Mouse (Mus musculus) forebrain, postnatal 0 days (tissue): ENCODE measurements around the gene Atxn1. TPM values are rescaled to one million over a fixed set of nuclear protein-coding genes. Genes with fewer than 3 reads are reported as not detected.
A peak's percentile ranks its signal among the peaks of the same experiment; 100 is the strongest.

Experiments
- ATAC-seq: fragments of 200-750 bp; cut with Nextera tagmentation; 2 replicates; pipeline ENCODE4 v1.8.0; 2017; ENCODE audit warnings: mild to moderate bottlenecking, moderate library complexity
- DNase-seq: peaks from one replicate; pipeline ENCODE4 v3.0.0-alpha.2; 2015
- H3K27ac ChIP-seq: fragments of 300-500 bp; sonication (generic); 2 replicates; pipeline ENCODE4 v1.5.1; 2014; ENCODE audit warnings: low read depth, mild to moderate bottlenecking, antibody characterized with exemption, low read length, moderate library complexity, mixed read lengths
- H3K27me3 ChIP-seq: fragments of 300-500 bp; sonication (generic); 2 replicates; pipeline ENCODE4 v1.6.1; 2014; ENCODE audit warnings: mild to moderate bottlenecking, low read length, mixed read lengths; ENCODE audit not compliant: insufficient read depth
- H3K36me3 ChIP-seq: fragments of 300-500 bp; sonication (generic); 2 replicates; pipeline ENCODE4 v1.6.1; 2014; ENCODE audit warnings: mild to moderate bottlenecking, moderate library complexity; ENCODE audit not compliant: insufficient read depth
- H3K4me1 ChIP-seq: fragments of 300-500 bp; sonication (generic); 2 replicates; pipeline ENCODE4 v1.6.1; 2014; ENCODE audit warnings: antibody characterized with exemption; ENCODE audit not compliant: insufficient read depth
- H3K4me2 ChIP-seq: fragments of 300-500 bp; sonication (generic); 2 replicates; pipeline ENCODE4 v1.6.1; 2014; ENCODE audit warnings: low read depth, mild to moderate bottlenecking, moderate library complexity
- H3K4me3 ChIP-seq: fragments of 300-500 bp; sonication (generic); 2 replicates; pipeline ENCODE4 v1.5.1; 2014; ENCODE audit warnings: low read depth, low read length, mixed read lengths
- H3K9ac ChIP-seq: fragments of 300-500 bp; sonication (generic); 2 replicates; pipeline ENCODE4 v1.6.1; 2014; ENCODE audit warnings: mild to moderate bottlenecking
- H3K9me3 ChIP-seq: fragments of 300-500 bp; sonication (generic); 2 replicates; pipeline ENCODE4 v1.6.1; 2016; ENCODE audit warnings: low read length
- CTCF ChIP-seq: sonication (generic); IDR thresholded peaks from 2 replicates; pipeline ENCODE4 v1.5.1; 2016; ENCODE audit warnings: antibody characterized with exemption, control low read depth, low read depth
- WGBS: fragments of 180-500 bp; shearing (Covaris S2); extraction: QIAGEN DNeasy Blood & Tissue Kit; methylation state at CpG from one replicate; pipeline ENCODE4 v1.1.7; 2014; 5-methylcytosine and 5-hydroxymethylcytosine counted together
- polyA plus RNA-seq: library from polyadenylated mRNA; unstranded; fragments of >200 nt; fragmentation: Nextera tagmentation; extraction: Ambion mirVana; gene quantifications from 2 replicates; pipeline ENCODE4 v1.2.1, GENCODE M21; 2015
- total RNA-seq: library from RNA; depleted of rRNA; stranded (reverse); fragments of >200 nt; gene quantifications from 2 replicates; pipeline ENCODE4 v1.2.3, GENCODE M21; 2014

The Atxn1 gene
- total and polyA plus RNA-seq, 2 experiments from 2014 or later = 13.0 to 32.3 TPM

DNA sequence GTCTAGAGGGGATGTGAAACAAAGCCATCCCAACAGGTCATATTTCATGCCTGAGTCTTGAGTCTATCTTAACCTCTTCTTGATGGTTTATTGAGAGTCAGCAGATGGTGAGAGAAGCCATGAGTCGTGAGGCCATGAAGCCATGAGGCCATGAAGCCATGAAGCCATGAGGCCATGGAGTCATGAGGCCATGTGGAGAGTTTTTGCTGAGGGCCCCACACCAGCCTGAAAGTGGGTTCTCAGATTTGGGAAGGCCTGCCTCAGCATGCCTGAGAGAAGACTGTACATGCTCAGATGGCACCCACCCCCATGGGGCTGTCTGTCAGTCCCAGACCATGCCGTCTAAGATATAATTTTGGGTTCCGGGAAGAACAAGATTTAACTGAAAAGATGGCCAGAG, 229.0 kb downstream of the Atxn1 start:
- Histone ChIP-seq H3K4me3 (no peak overlapping the region), H3K4me1 (no peaks in the 10 kb centered on the region), H3K4me2 (no peak overlapping the region), H3K27me3 (no peaks in the 10 kb centered on the region), H3K27ac (no peak overlapping the region), H3K9me3 (no peaks in the 10 kb centered on the region), H3K9ac (no peak overlapping the region), H3K36me3 (0 out of 2 replicates have a peak, but pooled peaks cover 7% of the 10 kb centered on the region)
- no peak for ATAC-seq
- DNase-seq = no peak
- no peak for TF ChIP-seq CTCF
- 95% methylated on average over 3 of the region's 3 CpGs for WGBS

DNA sequence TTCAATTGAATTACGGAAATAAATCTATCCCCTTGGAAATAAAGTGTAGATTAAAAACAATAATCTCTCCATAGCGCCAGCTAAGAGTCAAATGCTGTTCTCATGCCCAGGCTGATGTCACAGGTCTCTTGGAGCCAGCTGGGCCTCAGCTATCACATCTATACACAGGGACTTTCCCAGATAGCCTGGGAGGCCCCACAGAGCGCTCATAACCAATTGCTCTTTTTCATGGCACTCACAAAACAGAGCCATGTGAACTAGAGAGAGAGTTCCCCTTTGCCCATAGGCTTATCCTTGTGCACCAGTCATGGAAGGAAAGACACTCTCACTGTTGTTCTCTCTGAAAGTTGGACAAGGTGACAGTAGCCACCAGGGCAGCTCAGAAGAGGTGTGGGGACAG, 230.3 kb downstream of the Atxn1 start:
- no peak for ATAC-seq
- WGBS = 93% methylated on average over 3 of the region's 3 CpGs
- H3K4me2 ChIP-seq = no peak overlapping the region
- no peaks in the 10 kb centered on the region for H3K9me3 ChIP-seq
- DNase-seq = no peak
- H3K9ac ChIP-seq = no peak overlapping the region
- no peaks in the 10 kb centered on the region for H3K4me1 ChIP-seq
- no peak for TF ChIP-seq CTCF
- no peak overlapping the region for H3K4me3 ChIP-seq
- H3K27ac ChIP-seq = no peak overlapping the region
- no peaks in the 10 kb centered on the region for H3K27me3 ChIP-seq
- peaks cover 7% of the 10 kb centered on the region; the same call in 1 of the 2 replicates for H3K36me3 ChIP-seq

DNA sequence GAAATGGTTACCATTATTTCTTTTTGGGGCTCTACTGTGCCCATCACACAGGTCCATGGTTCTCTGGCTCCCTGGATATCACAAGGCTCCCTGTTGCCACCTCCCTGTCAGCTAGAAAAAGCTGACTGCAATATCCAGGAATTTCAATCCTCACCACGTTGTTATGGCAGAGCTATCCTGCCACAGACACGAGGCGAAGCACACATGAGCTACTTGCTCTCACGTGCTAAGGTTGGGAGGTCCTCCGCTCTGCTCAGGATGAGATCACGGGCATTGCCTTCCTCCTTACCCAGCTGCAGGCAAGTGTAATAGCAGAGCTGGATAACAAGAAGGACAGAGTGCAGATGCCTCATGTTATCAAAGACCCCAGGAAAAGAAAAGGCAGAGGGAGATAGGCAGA, 232.2 kb downstream of the Atxn1 start:
- Histone ChIP-seq H3K27ac (no peak overlapping the region), H3K27me3 (no peaks in the 10 kb centered on the region), H3K4me1 (no peaks in the 10 kb centered on the region), H3K4me3 (no peak overlapping the region), H3K36me3 (peaks cover 7% of the 10 kb centered on the region; the same call in 1 of the 2 replicates), H3K9me3 (no peaks in the 10 kb centered on the region), H3K4me2 (no peak overlapping the region), H3K9ac (no peak overlapping the region)
- WGBS = 72% methylated on average over 6 of the region's 6 CpGs
- TF ChIP-seq CTCF = no peak
- ATAC-seq (no peak), DNase-seq (no peak)

DNA sequence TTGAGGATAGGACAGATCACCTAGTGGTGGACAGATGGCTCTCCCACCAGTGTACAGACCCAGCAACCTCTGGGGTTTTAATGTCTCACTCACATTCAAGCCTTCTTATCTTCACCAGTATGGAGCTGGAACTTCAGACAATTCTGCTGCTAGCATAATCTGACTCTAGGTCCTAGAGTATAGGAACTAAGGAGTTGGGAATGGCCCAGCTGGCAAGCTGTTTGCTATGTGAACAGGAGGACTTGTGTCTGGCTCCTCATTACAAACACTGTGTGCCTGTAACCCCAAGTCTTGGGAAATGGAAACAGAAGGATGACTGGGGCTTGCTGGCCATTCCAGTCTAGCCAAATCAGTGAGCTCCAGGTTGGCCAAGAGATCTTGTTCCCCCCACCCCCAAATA, 237.9 kb downstream of the Atxn1 start:
- Histone ChIP-seq H3K27ac (no peak overlapping the region), H3K27me3 (no peaks in the 10 kb centered on the region), H3K4me3 (no peak overlapping the region), H3K9me3 (no peaks in the 10 kb centered on the region), H3K4me2 (no peak overlapping the region), H3K36me3 (no peaks in the 10 kb centered on the region; the same call in 1 of the 2 replicates), H3K4me1 (peaks cover 8% of the 10 kb centered on the region; the same call in 1 of the 2 replicates), H3K9ac (no peak overlapping the region)
- no peak for ATAC-seq
- TF ChIP-seq CTCF = no peak
- DNase-seq = no peak

DNA sequence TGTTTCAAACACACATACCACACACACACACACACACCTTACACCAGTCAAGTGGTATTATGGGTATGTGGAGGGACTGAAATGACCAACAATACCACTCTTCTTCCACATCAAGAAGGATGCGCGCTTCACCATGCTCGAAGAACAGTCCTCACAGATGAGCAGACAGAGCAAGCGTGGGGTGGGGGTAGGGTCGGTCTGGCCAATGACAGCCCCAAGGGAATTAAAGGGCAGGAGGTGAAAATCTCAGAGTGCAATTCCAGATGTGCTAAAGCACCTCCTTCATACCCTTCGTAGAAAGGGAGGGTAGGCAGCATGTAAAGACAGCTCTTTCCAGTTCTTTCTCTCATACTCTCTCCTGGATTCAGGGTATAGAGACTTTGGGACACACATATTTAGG, 238.6 kb downstream of the Atxn1 start:
- H3K27ac ChIP-seq = no peak overlapping the region
- DNase-seq (no peak), ATAC-seq (no peak)
- 89% methylated on average over 6 of the region's 6 CpGs for WGBS
- no peaks in the 10 kb centered on the region; the same call in 1 of the 2 replicates for H3K36me3 ChIP-seq
- H3K4me1 ChIP-seq = peaks cover 13% of the 10 kb centered on the region; the same call in 1 of the 2 replicates
- no peak overlapping the region for H3K9ac ChIP-seq
- no peaks in the 10 kb centered on the region for H3K27me3 ChIP-seq
- TF ChIP-seq CTCF = no peak
- H3K4me2 ChIP-seq = no peak overlapping the region
- no peak overlapping the region for H3K4me3 ChIP-seq
- H3K9me3 ChIP-seq = no peaks in the 10 kb centered on the region

DNA sequence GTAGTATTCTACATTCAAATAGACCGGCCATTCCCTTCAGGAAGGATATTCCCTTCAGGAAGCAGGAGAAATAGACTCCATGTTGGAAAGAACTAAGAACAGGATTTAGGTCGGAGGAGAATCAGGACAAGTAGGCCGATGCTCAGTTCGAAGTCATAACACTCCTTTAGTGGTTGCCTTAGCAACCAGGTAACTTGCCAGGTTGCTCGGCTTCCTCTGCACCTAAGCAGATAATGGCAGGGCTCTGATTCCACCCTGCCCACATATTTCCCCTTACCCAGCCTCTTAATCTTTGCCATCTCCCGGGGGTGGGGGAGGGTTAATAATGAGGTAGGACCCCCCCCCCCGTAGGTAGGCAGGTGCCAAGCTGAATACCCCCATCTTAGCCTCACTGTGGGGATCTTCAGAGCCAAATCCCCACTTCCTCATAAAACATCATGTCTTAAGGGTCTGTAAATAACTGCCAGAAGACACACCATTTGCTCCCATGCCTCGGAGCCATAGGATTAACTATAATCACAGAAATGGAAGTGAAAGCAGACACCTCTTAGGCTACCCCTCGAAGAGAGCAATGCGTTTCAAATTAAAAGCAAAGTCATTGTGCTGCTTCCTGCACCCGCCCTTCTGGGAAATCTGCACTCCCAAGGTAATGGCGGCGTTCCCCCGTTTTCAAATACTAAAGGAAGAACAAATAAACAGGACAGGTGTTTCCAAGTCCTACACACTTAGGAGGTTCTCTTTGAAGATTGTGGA, 240.1 kb downstream of the Atxn1 start:
- TF ChIP-seq CTCF = no peak
- H3K27ac ChIP-seq = 0 out of 2 replicates have a peak overlapping the region, but pooled peaks have one; percentile 9
- H3K36me3 ChIP-seq = no peaks in the 10 kb centered on the region
- ATAC-seq (no peak), DNase-seq (no peak)
- H3K4me2 ChIP-seq = no peak overlapping the region
- H3K9me3 ChIP-seq = no peaks in the 10 kb centered on the region
- H3K4me1 ChIP-seq = peaks cover 13% of the 10 kb centered on the region; the same call in 1 of the 2 replicates
- no peaks in the 10 kb centered on the region for H3K27me3 ChIP-seq
- no peak overlapping the region for H3K9ac ChIP-seq
- no peak overlapping the region for H3K4me3 ChIP-seq
- 71% methylated on average over 14 of the region's 14 CpGs for WGBS

DNA sequence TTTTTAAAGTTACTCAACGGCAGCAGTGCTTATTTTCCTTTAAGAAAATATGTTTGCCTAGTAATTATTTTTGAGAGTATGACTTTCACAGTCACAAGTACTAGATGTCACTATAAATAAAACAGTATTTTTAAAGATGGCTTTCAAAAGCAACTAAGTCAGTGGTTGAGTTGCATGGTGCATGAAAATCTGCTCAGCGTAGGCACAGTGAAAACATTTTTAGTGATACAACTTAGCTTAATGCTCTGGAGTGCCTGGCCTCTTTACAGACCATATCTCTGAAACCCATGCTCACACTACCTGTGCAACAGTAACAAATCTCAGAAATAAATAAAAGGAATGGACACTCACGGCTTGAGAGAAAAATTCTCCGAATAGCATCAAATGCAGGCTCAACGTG, 241.9 kb downstream of the Atxn1 start:
- ATAC-seq (no peak), DNase-seq (no peak)
- H3K4me1 ChIP-seq = peaks cover 13% of the 10 kb centered on the region; the same call in 1 of the 2 replicates
- no peaks in the 10 kb centered on the region for H3K27me3 ChIP-seq
- no peak for TF ChIP-seq CTCF
- H3K9ac ChIP-seq = no peak overlapping the region
- no peak overlapping the region for H3K4me3 ChIP-seq
- no peaks in the 10 kb centered on the region for H3K36me3 ChIP-seq
- no peak overlapping the region for H3K27ac ChIP-seq
- no peaks in the 10 kb centered on the region for H3K9me3 ChIP-seq
- no peak overlapping the region for H3K4me2 ChIP-seq
- WGBS = 82% methylated on average over 5 of the region's 5 CpGs
